Mouse (Mus musculus) heart, embryonic 14.5 days (tissue): ENCODE results near the gene Ppard. TPM values are rescaled to one million over a fixed set of nuclear protein-coding genes. Genes with fewer than 3 reads are reported as not detected.
"Not testable (repeated sequence)": the region's sequence is repeated elsewhere in the genome, so short reads cannot be mapped to it uniquely, and the experiment has no call there.

Experiments used
- ATAC-seq: fragments of 200-750 bp; cut with Nextera tagmentation; 2 replicates; pipeline ENCODE4 v1.8.0; 2017; ENCODE audit warnings: low read depth, moderate TSS enrichment; ENCODE audit not compliant: insufficient number of reproducible peaks, insufficient read depth, low FRiP score
- H3K27ac ChIP-seq, 2 experiments: fragments of 200-500 bp in 1 of 2; fragments of 300-500 bp in 1 of 2; sonication (generic) in 1 of 2; replicated peaks in 1 of 2; 2 replicates each; pipeline ENCODE4 v1.5.1; 2012 to 2014; ENCODE audit warnings: low read depth in 2 of 2, low read length in 2 of 2, control low read depth in 1 of 2, mild to moderate bottlenecking in 1 of 2, mixed read lengths in 1 of 2; ENCODE audit not compliant: control insufficient read depth in 1 of 2, insufficient read depth in 1 of 2
- H3K27me3 ChIP-seq: fragments of 300-500 bp; sonication (generic); 2 replicates; pipeline ENCODE4 v1.6.1; 2014; ENCODE audit warnings: mild to moderate bottlenecking, low read length, control low read depth; ENCODE audit not compliant: control insufficient read depth, insufficient read depth
- H3K36me3 ChIP-seq: fragments of 300-500 bp; sonication (generic); 2 replicates; pipeline ENCODE4 v1.6.1; 2014; ENCODE audit warnings: mild to moderate bottlenecking, control low read depth, low read length, mixed read lengths; ENCODE audit not compliant: control insufficient read depth, insufficient read depth
- H3K4me1 ChIP-seq, 2 experiments: fragments of 200-500 bp in 1 of 2; fragments of 300-500 bp in 1 of 2; sonication (generic) in 1 of 2; 2 replicates each; pipeline ENCODE4 v1.6.1; 2012 to 2014; ENCODE audit warnings: low read length in 2 of 2, control low read depth in 1 of 2, mixed read lengths in 1 of 2; ENCODE audit not compliant: control insufficient read depth in 2 of 2, insufficient read depth in 2 of 2
- H3K4me2 ChIP-seq: fragments of 300-500 bp; sonication (generic); 2 replicates; pipeline ENCODE4 v1.6.1; 2014; ENCODE audit warnings: mild to moderate bottlenecking, low read length
- H3K4me3 ChIP-seq, 2 experiments: fragments of 200-500 bp in 1 of 2; fragments of 300-500 bp in 1 of 2; sonication (generic) in 1 of 2; 2 replicates each; pipeline ENCODE4 v1.5.1; 2012 to 2014; ENCODE audit warnings: low read length in 2 of 2, mild to moderate bottlenecking in 2 of 2, control low read depth in 1 of 2, low read depth in 1 of 2, moderate library complexity in 1 of 2; ENCODE audit not compliant: control insufficient read depth in 1 of 2, insufficient read depth in 1 of 2
- H3K9ac ChIP-seq: fragments of 300-500 bp; sonication (generic); 2 replicates; pipeline ENCODE4 v1.6.1; 2014; ENCODE audit warnings: mild to moderate bottlenecking, low read length
- H3K9me3 ChIP-seq: fragments of 300-500 bp; sonication (generic); 2 replicates; pipeline ENCODE4 v1.6.1; 2016; ENCODE audit warnings: low read length, control low read depth; ENCODE audit not compliant: control insufficient read depth
- WGBS: fragments of 180-500 bp; shearing (Covaris S2); extraction: QIAGEN DNeasy Blood & Tissue Kit; methylation state at CpG from one replicate; pipeline ENCODE4 v1.1.7; 2014; 5-methylcytosine and 5-hydroxymethylcytosine counted together
- polyA plus RNA-seq: library from polyadenylated mRNA; unstranded; fragments of >200 nt; fragmentation: Nextera tagmentation; extraction: Ambion mirVana; gene quantifications from 2 replicates; pipeline ENCODE4 v1.2.1, GENCODE M21; 2014

Gene Ppard
- polyA plus RNA-seq, 1 experiment from 2014 or later: 2.2 TPM

- WGBS: 58% methylated on average over 6 of the region's 6 CpGs
- Histone ChIP-seq H3K27me3 (peaks cover 9% of the 10 kb centered on the region), H3K4me2 (no peak overlapping the region), H3K36me3 (no peaks in the 10 kb centered on the region), H3K4me3 (no peak overlapping the region), H3K9ac (no peak overlapping the region), H3K4me1 (peaks cover 8 to 12% of the 10 kb centered on the region in 2 experiments), H3K9me3 (no peaks in the 10 kb centered on the region), H3K27ac (no peak overlapping the region)
- no peak for ATAC-seq
These were observed 20.6 kb upstream of the Ppard start for GRCm38 (mm10) chr17:28211921-28212341.

- ATAC-seq: no peak
- Histone ChIP-seq H3K27ac (no peak overlapping the region), H3K4me3 (no peak overlapping the region), H3K27me3 (peaks cover 13% of the 10 kb centered on the region), H3K4me1 (peaks cover 6 to 8% of the 10 kb centered on the region in 2 experiments; a peak in 3 of 4 replicates), H3K36me3 (no peaks in the 10 kb centered on the region), H3K9me3 (no peaks in the 10 kb centered on the region), H3K4me2 (no peak overlapping the region), H3K9ac (no peak overlapping the region)
- 64% methylated on average over 9 of the region's 9 CpGs for WGBS
These were observed 20.1 kb upstream of the Ppard start for GRCm38 (mm10) chr17:28212391-28212790.

GRCm38 (mm10) chr17:28213236-28213635 lies 19.3 kb upstream of the Ppard start:
- H3K27me3 ChIP-seq: peaks cover 14% of the 10 kb centered on the region
- ATAC-seq: no peak
- WGBS: 24% methylated on average over 4 of the region's 4 CpGs
- H3K9me3 ChIP-seq: no peaks in the 10 kb centered on the region
- H3K36me3 ChIP-seq: no peaks in the 10 kb centered on the region
- no peak overlapping the region for H3K27ac ChIP-seq
- no peak overlapping the region for H3K4me2 ChIP-seq
- H3K4me1 ChIP-seq: peaks cover 2 to 6% of the 10 kb centered on the region in 2 experiments
- H3K9ac ChIP-seq: no peak overlapping the region
- no peak overlapping the region for H3K4me3 ChIP-seq

- 79% methylated on average over 9 of the region's 9 CpGs for WGBS
- H3K4me3 ChIP-seq: no peak overlapping the region
- no peak overlapping the region for H3K27ac ChIP-seq
- H3K9ac ChIP-seq: no peak overlapping the region
- ATAC-seq: no peak
- peaks cover 14% of the 10 kb centered on the region for H3K27me3 ChIP-seq
- no peaks in the 10 kb centered on the region for H3K36me3 ChIP-seq
- H3K4me2 ChIP-seq: no peak overlapping the region
- H3K9me3 ChIP-seq: no peaks in the 10 kb centered on the region
- peaks cover 4 to 8% of the 10 kb centered on the region in 2 experiments for H3K4me1 ChIP-seq
These were observed 15.7 kb upstream of the Ppard start for GRCm38 (mm10) chr17:28216791-28217190.

- no peak for ATAC-seq
- Histone ChIP-seq H3K36me3 (no peaks in the 10 kb centered on the region), H3K4me1 (peaks cover 4 to 8% of the 10 kb centered on the region in 2 experiments), H3K27ac (no peak overlapping the region; a peak in 1 of 4 replicates), H3K9me3 (no peaks in the 10 kb centered on the region), H3K4me2 (peak overlapping the region; percentile 40), H3K4me3 (no peak overlapping the region), H3K27me3 (peaks cover 14% of the 10 kb centered on the region), H3K9ac (no peak overlapping the region)
- WGBS: 19% methylated on average over 23 of the region's 23 CpGs
These were observed 14.5 kb upstream of the Ppard start for GRCm38 (mm10) chr17:28217721-28218649.

GRCm38 (mm10) chr17:28222463-28222862 lies 10.0 kb upstream of the Ppard start:
- not testable (repeated sequence) for H3K36me3 ChIP-seq, H3K4me2 ChIP-seq, H3K9me3 ChIP-seq, H3K4me3 ChIP-seq, ATAC-seq, H3K9ac ChIP-seq, H3K27me3 ChIP-seq, H3K27ac ChIP-seq
- 89% methylated on average over 10 of the region's 10 CpGs for WGBS
- peaks cover 12 to 13% of the 10 kb centered on the region in 2 experiments for H3K4me1 ChIP-seq

- Histone ChIP-seq H3K27ac (0 out of 4 replicates have a peak overlapping the region, but pooled peaks have one; percentile 4 to 25), H3K4me3 (peak overlapping the region; percentile 56 to 57), H3K4me1 (peaks cover 5 to 9% of the 10 kb centered on the region in 2 experiments; a peak in 3 of 4 replicates), H3K4me2 (peak overlapping the region; percentile 98), H3K36me3 (no peaks in the 10 kb centered on the region), H3K9me3 (no peaks in the 10 kb centered on the region), H3K9ac (peak overlapping the region; percentile 76), H3K27me3 (no peaks in the 10 kb centered on the region)
- peak; percentile 86 for ATAC-seq
- WGBS: under 1% methylated on average over 46 of the region's 46 CpGs
These were observed 8.7 kb upstream of the Ppard start for GRCm38 (mm10) chr17:28223561-28224391.
